Mouse (Mus musculus) kidney, embryonic 16.5 days (tissue): ENCODE data around the gene Parp4. TPM values are rescaled to one million over a fixed set of nuclear protein-coding genes. Genes with fewer than 3 reads are reported as not detected.

Experiments
- ATAC-seq: fragments of 200-750 bp; cut with Nextera tagmentation; 2 replicates; pipeline ENCODE4 v1.8.0; 2017; ENCODE audit warnings: moderate TSS enrichment; ENCODE audit not compliant: low FRiP score, low TSS enrichment
- H3K27ac ChIP-seq: fragments of 300-500 bp; sonication (generic); 2 replicates; pipeline ENCODE4 v1.5.1; 2014; ENCODE audit warnings: low read length
- H3K27me3 ChIP-seq: fragments of 300-500 bp; sonication (generic); 2 replicates; pipeline ENCODE4 v1.6.1; 2014; ENCODE audit warnings: low read length, control low read depth, mixed read lengths; ENCODE audit not compliant: insufficient read depth
- H3K36me3 ChIP-seq: fragments of 300-500 bp; sonication (generic); 2 replicates; pipeline ENCODE4 v1.6.1; 2014; ENCODE audit warnings: low read length, control low read depth, mixed read lengths; ENCODE audit not compliant: insufficient read depth
- H3K4me1 ChIP-seq: fragments of 300-500 bp; sonication (generic); 2 replicates; pipeline ENCODE4 v1.6.1; 2014; ENCODE audit warnings: low read length, control low read depth, mixed read lengths; ENCODE audit not compliant: insufficient read depth
- H3K4me2 ChIP-seq: fragments of 300-500 bp; sonication (generic); replicated peaks from 2 replicates; pipeline ENCODE4 v1.6.1; 2014; ENCODE audit warnings: low read depth, low read length
- H3K4me3 ChIP-seq: fragments of 300-500 bp; sonication (generic); 2 replicates; pipeline ENCODE4 v1.5.1; 2014; ENCODE audit warnings: mild to moderate bottlenecking, low read length
- H3K9ac ChIP-seq: fragments of 300-500 bp; sonication (generic); replicated peaks from 2 replicates; pipeline ENCODE4 v1.6.1; 2014; ENCODE audit warnings: low read length
- H3K9me3 ChIP-seq: fragments of 300-500 bp; sonication (generic); 2 replicates; pipeline ENCODE4 v1.6.1; 2016; ENCODE audit warnings: low read length, control low read depth
- WGBS: fragments of 180-500 bp; shearing (Covaris S2); extraction: QIAGEN DNeasy Blood & Tissue Kit; methylation state at CpG from one replicate; pipeline ENCODE4 v1.1.7; 2014; 5-methylcytosine and 5-hydroxymethylcytosine counted together
- polyA plus RNA-seq: library from polyadenylated mRNA; unstranded; fragments of >200 nt; fragmentation: Nextera tagmentation; extraction: Ambion mirVana; gene quantifications from 2 replicates; pipeline ENCODE4 v1.2.1, GENCODE M21; 2015

Parp4 gene
- polyA plus RNA-seq, 1 experiment from 2014 or later: 4.0 TPM

- Histone ChIP-seq H3K4me1 (no peaks in the 10 kb centered on the region), H3K27ac (no peak overlapping the region), H3K27me3 (no peaks in the 10 kb centered on the region), H3K4me3 (no peak overlapping the region), H3K9ac (no peak overlapping the region), H3K4me2 (no peak overlapping the region), H3K36me3 (peaks cover 30% of the 10 kb centered on the region), H3K9me3 (no peaks in the 10 kb centered on the region)
- WGBS: 48% methylated on average over 6 of the region's 6 CpGs
- ATAC-seq: no peak
Observed at GRCm38 (mm10) chr14:56598759-56599158, 23.3 kb downstream of the Parp4 start.

GRCm38 (mm10) chr14:56602069-56602468 lies 26.6 kb downstream of the Parp4 start:
- Histone ChIP-seq H3K9ac (no peak overlapping the region), H3K4me3 (no peak overlapping the region), H3K4me1 (no peaks in the 10 kb centered on the region), H3K27me3 (no peaks in the 10 kb centered on the region), H3K27ac (no peak overlapping the region), H3K4me2 (no peak overlapping the region), H3K36me3 (peaks cover 22% of the 10 kb centered on the region), H3K9me3 (no peaks in the 10 kb centered on the region)
- WGBS: 84% methylated on average over 9 of the region's 9 CpGs
- no peak for ATAC-seq

- Histone ChIP-seq H3K4me3 (no peak overlapping the region), H3K27me3 (no peaks in the 10 kb centered on the region), H3K9ac (no peak overlapping the region), H3K4me1 (no peaks in the 10 kb centered on the region), H3K36me3 (peaks cover 13% of the 10 kb centered on the region; the same call in 1 of the 2 replicates), H3K4me2 (no peak overlapping the region), H3K27ac (no peak overlapping the region), H3K9me3 (no peaks in the 10 kb centered on the region)
- no peak for ATAC-seq
- WGBS: 91% methylated on average over 5 of the region's 5 CpGs
Observed at GRCm38 (mm10) chr14:56604438-56604837, 29.0 kb downstream of the Parp4 start.

GRCm38 (mm10) chr14:56605136-56605535 lies 29.7 kb downstream of the Parp4 start:
- H3K4me2 ChIP-seq: no peak overlapping the region
- H3K9ac ChIP-seq: no peak overlapping the region
- H3K27ac ChIP-seq: no peak overlapping the region
- WGBS: 79% methylated on average over 4 of the region's 4 CpGs
- H3K4me3 ChIP-seq: no peak overlapping the region
- no peaks in the 10 kb centered on the region for H3K9me3 ChIP-seq
- ATAC-seq: no peak
- H3K27me3 ChIP-seq: no peaks in the 10 kb centered on the region
- H3K4me1 ChIP-seq: no peaks in the 10 kb centered on the region
- peaks cover 14% of the 10 kb centered on the region; the same call in 1 of the 2 replicates for H3K36me3 ChIP-seq

GRCm38 (mm10) chr14:56613212-56613611 lies 37.8 kb downstream of the Parp4 start:
- no peak overlapping the region for H3K4me3 ChIP-seq
- no peaks in the 10 kb centered on the region for H3K4me1 ChIP-seq
- H3K36me3 ChIP-seq: peaks cover 34% of the 10 kb centered on the region
- H3K27me3 ChIP-seq: no peaks in the 10 kb centered on the region
- WGBS: 88% methylated on average over 3 of the region's 3 CpGs
- no peaks in the 10 kb centered on the region for H3K9me3 ChIP-seq
- H3K9ac ChIP-seq: no peak overlapping the region
- no peak overlapping the region for H3K27ac ChIP-seq
- H3K4me2 ChIP-seq: no peak overlapping the region
- ATAC-seq: no peak

- WGBS: 87% methylated on average over 1 of the region's 1 CpGs
- Histone ChIP-seq H3K4me3 (no peak overlapping the region), H3K9ac (no peak overlapping the region), H3K4me1 (no peaks in the 10 kb centered on the region), H3K36me3 (peaks cover 18% of the 10 kb centered on the region), H3K27me3 (no peaks in the 10 kb centered on the region), H3K4me2 (no peak overlapping the region), H3K27ac (no peak overlapping the region), H3K9me3 (no peaks in the 10 kb centered on the region)
- no peak for ATAC-seq
Observed at GRCm38 (mm10) chr14:56617470-56617869, 42.1 kb downstream of the Parp4 start.

- Histone ChIP-seq H3K9me3 (no peaks in the 10 kb centered on the region), H3K36me3 (peaks cover 11% of the 10 kb centered on the region; the same call in 1 of the 2 replicates), H3K4me1 (no peaks in the 10 kb centered on the region), H3K4me2 (no peak overlapping the region), H3K27me3 (no peaks in the 10 kb centered on the region), H3K4me3 (no peak overlapping the region), H3K27ac (no peak overlapping the region), H3K9ac (no peak overlapping the region)
- ATAC-seq: no peak
- 85% methylated on average over 8 of the region's 8 CpGs for WGBS
Observed at GRCm38 (mm10) chr14:56620425-56620824, 45.0 kb downstream of the Parp4 start.

- peaks cover 22% of the 10 kb centered on the region for H3K36me3 ChIP-seq
- 0 out of 2 replicates have a peak, but pooled peaks cover 5% of the 10 kb centered on the region for H3K4me1 ChIP-seq
- H3K9ac ChIP-seq: no peak overlapping the region
- H3K27me3 ChIP-seq: no peaks in the 10 kb centered on the region
- H3K4me3 ChIP-seq: no peak overlapping the region
- no peaks in the 10 kb centered on the region for H3K9me3 ChIP-seq
- no peak for ATAC-seq
- no peak overlapping the region for H3K4me2 ChIP-seq
- WGBS: 88% methylated on average over 4 of the region's 4 CpGs
- H3K27ac ChIP-seq: no peak overlapping the region
Observed at GRCm38 (mm10) chr14:56626202-56626601, 50.8 kb downstream of the Parp4 start.

- ATAC-seq: no peak
- no peak overlapping the region for H3K9ac ChIP-seq
- H3K27me3 ChIP-seq: no peaks in the 10 kb centered on the region
- H3K4me2 ChIP-seq: no peak overlapping the region
- H3K4me3 ChIP-seq: no peak overlapping the region
- WGBS: 89% methylated on average over 3 of the region's 3 CpGs
- H3K27ac ChIP-seq: no peak overlapping the region
- H3K36me3 ChIP-seq: peaks cover 22% of the 10 kb centered on the region
- no peaks in the 10 kb centered on the region for H3K9me3 ChIP-seq
- 0 out of 2 replicates have a peak, but pooled peaks cover 5% of the 10 kb centered on the region for H3K4me1 ChIP-seq
Observed at GRCm38 (mm10) chr14:56628336-56628735, 52.9 kb downstream of the Parp4 start.

GRCm38 (mm10) chr14:56631109-56631508 lies 55.7 kb downstream of the Parp4 start:
- no peak overlapping the region for H3K9ac ChIP-seq
- H3K27me3 ChIP-seq: no peaks in the 10 kb centered on the region
- no peak overlapping the region for H3K4me2 ChIP-seq
- H3K27ac ChIP-seq: no peak overlapping the region
- 93% methylated on average over 2 of the region's 2 CpGs for WGBS
- H3K4me3 ChIP-seq: no peak overlapping the region
- no peak for ATAC-seq
- peaks cover 18% of the 10 kb centered on the region for H3K36me3 ChIP-seq
- H3K4me1 ChIP-seq: 0 out of 2 replicates have a peak, but pooled peaks cover 5% of the 10 kb centered on the region
- H3K9me3 ChIP-seq: no peaks in the 10 kb centered on the region
